Mouse (Mus musculus) adrenal gland, postnatal 36 days (tissue): ENCODE data around the gene Rpl21. TPM values are rescaled to one million over a fixed set of nuclear protein-coding genes. Genes with fewer than 3 reads are reported as not detected.

Source experiments
- DNase-seq, 2 experiments: peaks; one replicate each; pipeline ENCODE4 v3.0.0; 2021; ENCODE audit warnings: mixed read lengths in 1 of 2
- long read RNA-seq, 2 experiments: library from polyadenylated mRNA; stranded (forward); transcript quantifications; one replicate each; pipeline ENCODE4 v2.0.0; 2021; ENCODE audit warnings: borderline sequencing depth in 2 of 2
- total RNA-seq, 2 experiments: library from RNA; stranded (reverse); gene quantifications; 2 replicates each; pipeline ENCODE4 v1.2.3; 2021

The Rpl21 gene
- 100 to 1,000 TPM; 271 to 290 TPM for total RNA-seq
- long read RNA-seq, experiment 1, transcript Rpl21-204 (2 exons, 632 nt), result major isoform, 5 of 22 reads
- long read RNA-seq, experiment 1, partial matches to known transcripts, result 7 of 22 reads
- long read RNA-seq, experiment 1, other reads (novel, unspliced or antisense), result 2 of 22 reads
- long read RNA-seq, experiment 2, transcript Rpl21-201 (6 exons, 1,856 nt), result major isoform, 5 of 7 reads
- long read RNA-seq, experiment 2, partial matches to known transcripts, result 0 of 7 reads
- long read RNA-seq, experiment 2, other reads (novel, unspliced or antisense), result 1 of 7 reads

GRCm38 (mm10) chr5:146832769-146833448 is at the start of gene Rpl21:
TSS of gene Rpl21 (plus strand) at chr5:146832890.
- peak; percentile 94 to 95 for DNase-seq

- DNase-seq, result no peak
These were observed 49.4 kb upstream of the Rpl21 start for GRCm38 (mm10) chr5:146783300-146783699.

GRCm38 (mm10) chr5:146783891-146784290 is 48.8 kb upstream of the Rpl21 start:
- DNase-seq, result no peak

GRCm38 (mm10) chr5:146786123-146786522 is 46.6 kb upstream of the Rpl21 start:
- DNase-seq, result no peak

- DNase-seq, result no peak
These were observed 43.3 kb upstream of the Rpl21 start for GRCm38 (mm10) chr5:146789413-146789812.

- DNase-seq, result no peak
These were observed 41.7 kb upstream of the Rpl21 start for GRCm38 (mm10) chr5:146790944-146791343.

- peak in 1 of 2 experiments; percentile 33 for DNase-seq
These were observed 40.4 kb upstream of the Rpl21 start for GRCm38 (mm10) chr5:146792140-146792791.

GRCm38 (mm10) chr5:146793630-146794083 is 39.0 kb upstream of the Rpl21 start:
- DNase-seq, result no peak

- peak; percentile 39 to 47 for DNase-seq
These were observed 38.4 kb upstream of the Rpl21 start for GRCm38 (mm10) chr5:146794084-146794852.

- peak; percentile 99 for DNase-seq
These were observed 37.8 kb upstream of the Rpl21 start, which contains the start of gene Usp12 for GRCm38 (mm10) chr5:146794853-146795252. TSS of gene Usp12 (minus strand) at chr5:146795006.

GRCm38 (mm10) chr5:146795728-146796127 is 37.0 kb upstream of the Rpl21 start:
- DNase-seq, result no peak

GRCm38 (mm10) chr5:146798031-146798430 is 34.7 kb upstream of the Rpl21 start:
- no peak for DNase-seq

GRCm38 (mm10) chr5:146806004-146806430 is 26.7 kb upstream of the Rpl21 start:
- DNase-seq, result no peak

- DNase-seq, result no peak
These were observed 22.7 kb upstream of the Rpl21 start for GRCm38 (mm10) chr5:146809951-146810350.

- DNase-seq, result no peak
These were observed 19.8 kb upstream of the Rpl21 start for GRCm38 (mm10) chr5:146812866-146813265.

GRCm38 (mm10) chr5:146813421-146813820 is 19.3 kb upstream of the Rpl21 start:
- DNase-seq, result no peak

GRCm38 (mm10) chr5:146815394-146815793 is 17.3 kb upstream of the Rpl21 start:
- no peak for DNase-seq

- peak in 1 of 2 experiments; percentile 24 for DNase-seq
These were observed 15.1 kb upstream of the Rpl21 start for GRCm38 (mm10) chr5:146817583-146817982.

- peak; percentile 60 to 69 for DNase-seq
These were observed 13.6 kb upstream of the Rpl21 start for GRCm38 (mm10) chr5:146818906-146819623.

- DNase-seq, result no peak
These were observed 9.7 kb upstream of the Rpl21 start for GRCm38 (mm10) chr5:146823005-146823404.

GRCm38 (mm10) chr5:146829528-146829927 is 3.2 kb upstream of the Rpl21 start:
- no peak for DNase-seq

GRCm38 (mm10) chr5:146832435-146832768 is 288 bp upstream of the Rpl21 start:
- no peak for DNase-seq
